Mouse (Mus musculus) A20 (cell line): Measurements from ENCODE around the gene Zfp706.
A peak's percentile ranks its signal among the peaks of the same experiment; 100 is the strongest.

Source experiments
- DNase-seq: peaks from one replicate; pipeline ENCODE4 v3.0.0-alpha.2; 2011; ENCODE audit warnings: low read depth, low spot score

The Zfp706 gene

GRCm38 (mm10) chr15:37007233-37007958 lies at the start of gene Zfp706:
Gene Zfp706, minus strand, starts transcription at chr15:37007773.
- DNase-seq = peak; percentile 99

DNA sequence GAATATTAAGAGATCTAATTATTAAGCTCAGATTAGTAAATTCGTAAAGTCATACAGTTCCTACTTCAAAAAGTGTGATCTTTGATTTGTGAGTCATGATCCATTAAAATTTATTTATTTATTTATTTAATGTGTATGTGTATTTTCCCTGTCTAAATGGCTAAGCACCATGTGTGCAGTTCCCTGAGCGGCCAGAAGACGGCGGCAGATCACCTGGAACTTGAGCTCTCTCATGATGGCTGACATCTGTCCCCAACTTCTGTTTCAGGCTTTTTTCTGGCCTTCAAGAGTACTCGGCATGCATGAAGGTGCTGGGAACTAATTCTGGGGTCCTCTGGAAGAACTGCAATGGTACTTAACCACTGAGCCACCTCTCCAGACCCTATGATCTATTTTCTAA lies 47.0 kb upstream of the Zfp706 start:
- DNase-seq = peak; percentile 57

- DNase-seq = no peak
Observed at GRCm38 (mm10) chr15:37053085-37053762, 45.7 kb upstream of the Zfp706 start.

- DNase-seq = no peak
Observed at GRCm38 (mm10) chr15:37047403-37047802, 39.8 kb upstream of the Zfp706 start.

DNA sequence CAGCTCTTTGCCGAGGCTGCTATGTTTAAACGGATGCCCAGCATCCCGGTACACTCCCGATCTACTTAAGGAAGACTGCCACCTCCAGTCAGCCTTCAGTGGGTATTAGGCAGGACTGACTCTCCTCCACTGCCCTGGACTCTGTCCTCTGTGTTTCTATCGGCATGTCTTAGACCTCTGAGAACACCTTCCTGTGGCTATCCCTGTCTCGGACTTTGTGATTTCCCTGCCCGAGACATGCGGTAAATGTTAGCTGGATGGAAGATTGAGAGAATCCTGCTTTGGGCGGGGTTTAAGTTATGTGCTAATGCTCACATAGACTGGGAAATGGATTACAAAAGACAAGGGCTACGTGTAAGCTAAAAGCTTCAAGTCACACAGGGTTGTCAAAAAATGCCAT lies 39.0 kb upstream of the Zfp706 start:
- DNase-seq = no peak

DNA sequence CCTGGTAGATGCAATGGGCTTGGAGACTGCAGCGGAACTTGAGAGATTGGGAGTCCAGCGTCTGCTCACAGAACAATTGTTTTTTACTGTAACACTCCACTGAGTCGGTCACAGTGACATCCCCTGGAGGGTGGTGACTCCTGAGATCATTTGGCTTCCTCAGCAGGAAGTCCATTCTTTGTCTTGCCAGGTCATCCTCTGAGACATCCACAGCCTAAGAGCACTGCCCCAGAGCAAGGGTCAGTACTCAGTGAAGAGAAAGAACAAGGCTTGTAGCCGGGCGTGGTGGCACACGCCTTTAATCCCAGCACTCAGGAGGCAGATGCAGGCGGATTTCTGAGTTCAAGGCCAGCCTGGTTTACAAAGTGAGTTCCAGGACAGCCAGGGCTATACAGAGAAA lies 38.6 kb upstream of the Zfp706 start:
- DNase-seq = no peak

- no peak for DNase-seq
Observed at GRCm38 (mm10) chr15:37045456-37045855, 37.9 kb upstream of the Zfp706 start.

GRCm38 (mm10) chr15:37042559-37042958 lies 35.0 kb upstream of the Zfp706 start:
- no peak for DNase-seq

DNA sequence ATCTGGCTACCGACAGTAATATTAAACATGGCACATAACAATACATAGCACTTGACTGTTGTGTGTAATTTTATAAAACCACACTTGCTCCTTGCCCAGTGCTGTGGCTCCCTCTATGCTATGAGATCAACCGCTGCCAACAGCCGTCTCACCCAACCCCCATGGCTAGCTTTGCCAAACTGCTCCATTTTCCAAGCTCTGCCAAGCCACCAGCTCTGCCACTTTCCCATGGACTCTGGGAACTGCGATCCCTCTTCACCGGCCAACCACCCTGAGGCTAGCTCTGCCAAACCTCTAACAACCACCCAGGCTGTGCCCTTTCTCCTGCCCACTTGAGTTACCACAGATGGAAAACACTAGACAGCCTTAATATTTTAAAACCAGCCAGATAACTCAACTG lies 33.6 kb upstream of the Zfp706 start:
- no peak for DNase-seq

- no peak for DNase-seq
Observed at GRCm38 (mm10) chr15:37038666-37039065, 31.1 kb upstream of the Zfp706 start.

GRCm38 (mm10) chr15:37037704-37038103 lies 30.1 kb upstream of the Zfp706 start:
- no peak for DNase-seq

GRCm38 (mm10) chr15:37036481-37037156 lies 29.0 kb upstream of the Zfp706 start:
- no peak for DNase-seq

- DNase-seq = no peak
Observed at GRCm38 (mm10) chr15:37034155-37034554, 26.6 kb upstream of the Zfp706 start.

- no peak for DNase-seq
Observed at GRCm38 (mm10) chr15:37033431-37033830, 25.9 kb upstream of the Zfp706 start.

DNA sequence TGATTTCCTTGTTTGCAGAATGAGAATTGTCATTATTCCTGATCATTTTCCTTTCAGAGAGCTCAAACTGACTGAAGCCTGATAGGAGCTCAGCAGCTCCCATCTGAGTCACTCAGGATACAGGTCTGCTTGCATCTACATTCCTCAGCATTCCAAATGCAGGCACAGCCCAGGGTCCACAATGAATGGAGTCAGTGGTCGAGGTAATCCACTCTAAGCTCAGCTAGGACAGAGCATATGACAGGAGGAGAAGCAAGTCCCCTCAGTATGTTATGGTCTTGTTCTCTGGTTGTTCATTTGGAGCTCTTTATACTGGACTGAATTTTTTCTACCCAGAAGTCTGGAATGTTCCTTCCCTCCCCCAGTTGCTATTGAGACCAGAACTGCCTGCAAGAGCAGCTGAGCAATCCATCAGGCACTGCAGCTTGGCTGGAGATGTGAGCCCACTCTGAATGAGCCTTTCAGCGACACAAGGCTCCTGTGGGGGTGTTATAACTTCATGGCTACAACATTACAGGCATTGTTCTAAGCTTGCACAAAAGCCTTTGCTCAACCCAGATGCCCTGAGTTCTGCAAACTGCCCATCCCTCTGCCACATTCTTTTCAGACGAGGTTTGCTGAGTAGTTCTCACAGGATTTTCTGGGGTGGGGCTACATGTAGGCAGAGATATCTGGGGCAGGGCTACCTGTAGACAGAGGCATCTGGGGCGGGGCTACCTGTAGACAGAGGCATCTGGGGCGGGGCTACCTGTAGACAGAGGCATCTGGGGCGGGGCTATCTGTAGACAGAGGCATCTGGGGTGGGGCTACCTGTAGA lies 24.0 kb upstream of the Zfp706 start:
- no peak for DNase-seq

GRCm38 (mm10) chr15:37030929-37031328 lies 23.4 kb upstream of the Zfp706 start:
- no peak for DNase-seq

DNA sequence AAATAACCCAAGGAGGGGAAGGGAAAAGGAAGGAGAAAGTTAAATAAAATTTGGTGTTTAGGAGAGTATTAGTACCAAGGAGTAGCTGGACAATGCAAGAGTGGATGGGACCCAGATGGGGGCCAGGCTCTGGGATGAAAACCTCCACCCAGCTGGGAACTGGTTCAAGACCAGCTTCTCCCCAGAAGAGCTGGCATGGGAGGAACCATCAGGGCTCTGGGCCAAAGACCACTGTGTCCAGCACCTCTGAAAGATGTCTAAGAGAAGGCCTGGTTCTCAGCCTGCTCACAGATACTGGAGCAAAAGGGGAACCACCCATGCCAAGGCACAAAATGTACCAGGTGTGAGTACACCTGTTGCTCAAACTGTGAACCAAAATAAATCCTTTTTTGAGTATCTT lies 20.4 kb upstream of the Zfp706 start:
- DNase-seq = no peak

DNA sequence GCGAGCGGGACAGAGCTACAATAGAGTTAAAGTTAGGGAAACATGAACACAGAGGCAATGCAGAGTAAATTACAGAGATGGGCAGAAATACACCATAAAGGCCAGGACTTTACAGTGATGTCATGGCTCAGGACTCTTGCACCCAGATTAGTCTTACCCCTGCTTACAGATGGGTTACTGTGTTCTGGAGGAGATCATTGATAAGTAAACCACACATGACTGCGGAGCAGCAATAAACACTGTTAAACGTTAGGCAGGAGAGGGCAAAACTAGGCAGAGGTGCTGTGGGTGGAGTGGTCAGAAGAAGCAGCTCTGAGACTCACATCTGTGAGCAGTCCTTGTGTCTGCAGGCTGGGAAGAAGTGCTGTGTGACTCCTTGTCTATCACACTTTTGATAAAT lies 18.9 kb upstream of the Zfp706 start:
- DNase-seq = no peak

- peak; percentile 46 for DNase-seq
Observed at GRCm38 (mm10) chr15:37020581-37021245, 13.1 kb upstream of the Zfp706 start.

GRCm38 (mm10) chr15:37019434-37019833 lies 11.9 kb upstream of the Zfp706 start:
- DNase-seq = no peak

GRCm38 (mm10) chr15:37011897-37012296 lies 4.3 kb upstream of the Zfp706 start:
- no peak for DNase-seq
